Mouse (Mus musculus) heart, postnatal 0 days (tissue): Measurements from ENCODE around the gene Chmp6. TPM values are rescaled to one million over a fixed set of nuclear protein-coding genes. Genes with fewer than 3 reads are reported as not detected.

Source experiments
- ATAC-seq: fragments of 200-750 bp; cut with Nextera tagmentation; 2 replicates; pipeline ENCODE4 v1.8.0; 2017; ENCODE audit warnings: low read depth, moderate number of reproducible peaks, moderate library complexity; ENCODE audit not compliant: insufficient read depth
- DNase-seq: peaks from one replicate; pipeline ENCODE4 v3.0.0-alpha.2; 2016; ENCODE audit warnings: low spot score
- H3K27ac ChIP-seq: fragments of 300-500 bp; sonication (generic); 2 replicates; pipeline ENCODE4 v1.5.1; 2014; ENCODE audit warnings: low read depth, mild to moderate bottlenecking
- H3K27me3 ChIP-seq: fragments of 300-500 bp; sonication (generic); 2 replicates; pipeline ENCODE4 v1.6.1; 2014; ENCODE audit warnings: low read length, mixed read lengths; ENCODE audit not compliant: control insufficient read depth, insufficient read depth
- H3K36me3 ChIP-seq: fragments of 300-500 bp; sonication (generic); replicated peaks from 2 replicates; pipeline ENCODE4 v1.6.1; 2014; ENCODE audit warnings: low read length, mixed read lengths; ENCODE audit not compliant: control insufficient read depth, insufficient read depth
- H3K4me1 ChIP-seq: fragments of 300-500 bp; sonication (generic); 2 replicates; pipeline ENCODE4 v1.6.1; 2014; ENCODE audit warnings: antibody characterized with exemption; ENCODE audit not compliant: control insufficient read depth, insufficient read depth
- H3K4me2 ChIP-seq: fragments of 300-500 bp; sonication (generic); 2 replicates; pipeline ENCODE4 v1.6.1; 2014; ENCODE audit warnings: low read depth, mild to moderate bottlenecking, low read length, moderate library complexity
- H3K4me3 ChIP-seq: fragments of 300-500 bp; sonication (generic); 2 replicates; pipeline ENCODE4 v1.5.1; 2014; ENCODE audit warnings: low read depth, low read length
- H3K9ac ChIP-seq: fragments of 300-500 bp; sonication (generic); replicated peaks from 2 replicates; pipeline ENCODE4 v1.6.1; 2014; ENCODE audit warnings: low read depth, low read length, mixed read lengths
- H3K9me3 ChIP-seq: fragments of 300-500 bp; sonication (generic); replicated peaks from 2 replicates; pipeline ENCODE4 v1.6.1; 2016; ENCODE audit warnings: low read length; ENCODE audit not compliant: control insufficient read depth
- CTCF ChIP-seq: IDR thresholded peaks from 2 replicates; pipeline ENCODE4 v1.5.1; 2016; ENCODE audit warnings: antibody characterized with exemption, control low read depth, low read depth
- EP300 ChIP-seq: IDR thresholded peaks from 2 replicates; pipeline ENCODE4 v1.6.1; 2016; ENCODE audit warnings: antibody characterized with exemption, low read depth
- WGBS: fragments of 180-500 bp; shearing (Covaris S2); extraction: QIAGEN DNeasy Blood & Tissue Kit; methylation state at CpG from one replicate; pipeline ENCODE4 v1.1.7; 2014; 5-methylcytosine and 5-hydroxymethylcytosine counted together
- polyA plus RNA-seq: library from polyadenylated mRNA; unstranded; fragments of >200 nt; fragmentation: Nextera tagmentation; extraction: Ambion mirVana; gene quantifications from 2 replicates; pipeline ENCODE4 v1.2.1, GENCODE M21; 2015
- total RNA-seq: library from RNA; depleted of rRNA; stranded (reverse); fragments of >200 nt; gene quantifications from 2 replicates; pipeline ENCODE4 v1.2.3, GENCODE M21; 2014; ENCODE audit warnings: low replicate concordance

The Chmp6 gene
- total and polyA plus RNA-seq, 2 experiments from 2014 or later = 57.7 to 65.2 TPM

GRCm38 (mm10) chr11:119902891-119903290, 10.3 kb upstream of the Chmp6 start:
- ATAC-seq = no peak
- H3K9me3 ChIP-seq = no peaks in the 10 kb centered on the region
- H3K27ac ChIP-seq = no peak overlapping the region
- DNase-seq = no peak
- peaks cover 16% of the 10 kb centered on the region for H3K36me3 ChIP-seq
- H3K9ac ChIP-seq = no peak overlapping the region
- H3K4me2 ChIP-seq = no peak overlapping the region
- TF ChIP-seq EP300 = no peak
- no peak for TF ChIP-seq CTCF
- WGBS = 76% methylated on average over 4 of the region's 4 CpGs
- no peaks in the 10 kb centered on the region for H3K4me1 ChIP-seq
- peaks cover 12% of the 10 kb centered on the region; the same call in 1 of the 2 replicates for H3K27me3 ChIP-seq
- H3K4me3 ChIP-seq = no peak overlapping the region

GRCm38 (mm10) chr11:119904621-119905286, 8.5 kb upstream of the Chmp6 start:
- 27% methylated on average over 5 of the region's 5 CpGs for WGBS
- H3K9ac ChIP-seq = no peak overlapping the region
- peak; percentile 40; the same call in 1 of the 2 replicates for ATAC-seq

GRCm38 (mm10) chr11:119905794-119906193, 7.4 kb upstream of the Chmp6 start:
- 76% methylated on average over 5 of the region's 5 CpGs for WGBS
- no peak for DNase-seq
- no peak for TF ChIP-seq EP300
- TF ChIP-seq CTCF = no peak
- Histone ChIP-seq H3K27me3 (peaks cover 14% of the 10 kb centered on the region; the same call in 1 of the 2 replicates), H3K4me2 (no peak overlapping the region), H3K27ac (no peak overlapping the region), H3K9ac (no peak overlapping the region), H3K36me3 (no peaks in the 10 kb centered on the region), H3K4me3 (no peak overlapping the region), H3K4me1 (no peaks in the 10 kb centered on the region), H3K9me3 (no peaks in the 10 kb centered on the region)
- no peak for ATAC-seq

More at GRCm38 (mm10) chr11:119904621-119905286, 8.5 kb upstream of the Chmp6 start:
- Histone ChIP-seq H3K27me3 (peaks cover 14% of the 10 kb centered on the region; the same call in 1 of the 2 replicates), H3K4me2 (no peak overlapping the region), H3K9me3 (no peaks in the 10 kb centered on the region), H3K4me3 (no peak overlapping the region), H3K27ac (no peak overlapping the region), H3K36me3 (no peaks in the 10 kb centered on the region), H3K4me1 (no peaks in the 10 kb centered on the region)
- TF ChIP-seq EP300 (no peak), CTCF (peak; percentile 92)
- peak; percentile 39 for DNase-seq

GRCm38 (mm10) chr11:119907006-119907650, 6.1 kb upstream of the Chmp6 start:
- Histone ChIP-seq H3K4me2 (no peak overlapping the region), H3K27me3 (peaks cover 14% of the 10 kb centered on the region; the same call in 1 of the 2 replicates), H3K27ac (no peak overlapping the region), H3K36me3 (no peaks in the 10 kb centered on the region), H3K4me3 (no peak overlapping the region), H3K9me3 (no peaks in the 10 kb centered on the region), H3K9ac (no peak overlapping the region), H3K4me1 (no peaks in the 10 kb centered on the region)
- WGBS = 29% methylated on average over 7 of the region's 7 CpGs
- no peak for TF ChIP-seq CTCF
- TF ChIP-seq EP300 = no peak
- DNase-seq (no peak), ATAC-seq (no peak)

- H3K9ac ChIP-seq = no peak overlapping the region
- no peak for ATAC-seq
- 46% methylated on average over 7 of the region's 7 CpGs for WGBS
- no peak for TF ChIP-seq EP300
- no peak for TF ChIP-seq CTCF
- H3K27ac ChIP-seq = no peak overlapping the region
- H3K4me2 ChIP-seq = no peak overlapping the region
- H3K36me3 ChIP-seq = no peaks in the 10 kb centered on the region
- no peaks in the 10 kb centered on the region for H3K9me3 ChIP-seq
- no peak overlapping the region for H3K4me3 ChIP-seq
- no peak for DNase-seq
- peaks cover under 1% of the 10 kb centered on the region; the same call in 1 of the 2 replicates for H3K4me1 ChIP-seq
- peaks cover 14% of the 10 kb centered on the region; the same call in 1 of the 2 replicates for H3K27me3 ChIP-seq
These were observed 5.5 kb upstream of the Chmp6 start for GRCm38 (mm10) chr11:119907711-119908110.
